Mouse (Mus musculus) intestine, embryonic 15.5 days (tissue): ENCODE measurements at regions not wholly inside any gene's neighbourhood (a gene's known extent, or its start where the extent isn't known, plus 50 kb on each side); places are given as distances from the start of the nearest gene placed in this dataset.

Experiments used
- ATAC-seq: fragments of 200-750 bp; cut with Nextera tagmentation; 2 replicates; pipeline ENCODE4 v1.8.0; 2017; ENCODE audit warnings: moderate TSS enrichment, moderate library complexity
- H3K27ac ChIP-seq: fragments of 300-500 bp; sonication (generic); 2 replicates; pipeline ENCODE4 v1.5.1; 2015; ENCODE audit warnings: mild to moderate bottlenecking, inconsistent platforms
- H3K27me3 ChIP-seq: fragments of 300-500 bp; sonication (generic); replicated peaks from 2 replicates; pipeline ENCODE4 v1.6.1; 2015; ENCODE audit warnings: inconsistent platforms
- H3K36me3 ChIP-seq: fragments of 300-500 bp; sonication (generic); 2 replicates; pipeline ENCODE4 v1.6.1; 2015; ENCODE audit warnings: inconsistent platforms
- H3K4me1 ChIP-seq: fragments of 300-500 bp; sonication (generic); replicated peaks from 2 replicates; pipeline ENCODE4 v1.6.1; 2015; ENCODE audit warnings: inconsistent platforms
- H3K4me2 ChIP-seq: fragments of 300-500 bp; sonication (generic); replicated peaks from 2 replicates; pipeline ENCODE4 v1.6.1; 2015; ENCODE audit warnings: mild to moderate bottlenecking, inconsistent platforms
- H3K4me3 ChIP-seq: fragments of 300-500 bp; sonication (generic); replicated peaks from 2 replicates; pipeline ENCODE4 v1.5.1; 2015; ENCODE audit warnings: inconsistent platforms
- H3K9ac ChIP-seq: fragments of 300-500 bp; sonication (generic); 2 replicates; pipeline ENCODE4 v1.6.1; 2015; ENCODE audit warnings: inconsistent platforms
- H3K9me3 ChIP-seq: fragments of 300-500 bp; sonication (generic); 2 replicates; pipeline ENCODE4 v1.6.1; 2016; ENCODE audit warnings: inconsistent platforms
- WGBS: fragments of 180-500 bp; shearing (Covaris S2); methylation state at CpG from one replicate; pipeline ENCODE4 v1.1.7; 2015; 5-methylcytosine and 5-hydroxymethylcytosine counted together

DNA sequence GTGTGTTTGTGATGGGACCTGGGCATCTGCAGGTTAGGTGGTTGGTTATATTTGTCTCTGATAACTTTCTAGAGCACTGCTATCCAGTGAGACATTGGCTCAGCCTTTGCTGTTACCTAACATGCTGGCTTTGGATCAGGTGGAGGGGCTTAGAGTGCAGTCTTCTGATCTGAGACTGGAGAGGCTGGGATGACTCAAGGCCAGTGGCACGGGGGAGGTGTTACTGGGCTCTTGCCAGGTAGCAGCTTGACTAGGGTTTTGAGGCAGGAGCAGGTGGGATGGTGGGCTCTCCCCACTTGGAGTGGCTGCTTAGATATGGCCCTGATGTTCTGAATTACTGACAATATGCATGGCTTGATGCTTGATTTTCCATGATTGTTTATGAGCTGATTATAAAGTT lies 236.0 kb downstream of the Zfp704 start:
- H3K4me3 ChIP-seq, result no peak overlapping the region
- H3K27me3 ChIP-seq, result no peaks in the 10 kb centered on the region
- no peaks in the 10 kb centered on the region for H3K9me3 ChIP-seq
- 71% methylated on average over 1 of the region's 1 CpGs for WGBS
- no peaks in the 10 kb centered on the region for H3K4me1 ChIP-seq
- no peak overlapping the region for H3K27ac ChIP-seq
- no peak overlapping the region for H3K4me2 ChIP-seq
- no peaks in the 10 kb centered on the region for H3K36me3 ChIP-seq
- ATAC-seq, result no peak
- H3K9ac ChIP-seq, result no peak overlapping the region

DNA sequence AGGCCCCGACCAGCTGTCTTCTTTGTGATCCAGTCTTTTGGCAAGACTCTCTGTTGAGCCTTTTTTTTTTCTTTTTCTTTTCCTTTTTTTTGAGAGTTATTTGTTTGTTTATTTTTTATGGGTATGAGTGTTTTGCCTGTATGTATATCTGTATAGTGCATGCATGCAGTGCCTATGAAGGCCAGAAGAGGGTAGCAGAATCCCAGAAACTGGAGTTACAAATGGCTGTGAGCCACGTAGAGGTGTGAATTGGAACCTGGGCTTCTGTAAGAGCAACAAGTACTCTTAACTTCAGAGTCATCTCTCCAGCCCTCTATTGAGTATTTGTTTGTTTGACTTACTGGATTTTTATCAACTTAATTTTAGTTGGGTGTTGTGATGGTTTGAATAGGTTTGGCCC lies 239.8 kb downstream of the Zfp704 start:
- 86% methylated on average over 2 of the region's 2 CpGs for WGBS
- H3K4me2 ChIP-seq, result no peak overlapping the region
- no peaks in the 10 kb centered on the region for H3K4me1 ChIP-seq
- H3K4me3 ChIP-seq, result no peak overlapping the region
- no peak overlapping the region for H3K9ac ChIP-seq
- H3K9me3 ChIP-seq, result no peaks in the 10 kb centered on the region
- no peaks in the 10 kb centered on the region for H3K36me3 ChIP-seq
- ATAC-seq, result no peak
- H3K27ac ChIP-seq, result no peak overlapping the region
- no peaks in the 10 kb centered on the region for H3K27me3 ChIP-seq

DNA sequence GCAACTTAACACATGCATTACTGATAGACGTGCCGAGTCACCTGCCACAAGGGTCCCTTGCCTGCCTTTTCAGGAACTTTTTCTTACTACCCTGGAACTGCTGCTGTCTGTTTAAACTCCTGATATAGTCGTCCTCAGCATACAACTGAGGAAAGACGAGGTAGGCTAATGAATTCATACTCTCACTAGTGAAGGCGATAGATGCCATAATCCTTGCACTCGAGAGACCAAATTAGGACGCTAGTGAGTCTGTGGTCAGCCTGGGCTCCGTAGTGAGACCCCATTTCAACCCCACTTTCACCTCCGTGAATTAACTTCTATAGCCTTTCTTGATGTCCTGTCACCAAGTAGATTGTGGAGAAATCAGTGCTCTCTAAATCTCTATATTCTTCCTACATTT lies 244.1 kb downstream of the Zfp704 start:
- Histone ChIP-seq H3K9ac (no peak overlapping the region), H3K4me2 (no peak overlapping the region), H3K27ac (no peak overlapping the region), H3K4me3 (no peak overlapping the region), H3K27me3 (no peaks in the 10 kb centered on the region), H3K36me3 (no peaks in the 10 kb centered on the region), H3K4me1 (no peaks in the 10 kb centered on the region), H3K9me3 (no peaks in the 10 kb centered on the region)
- WGBS, result 77% methylated on average over 9 of the region's 9 CpGs
- no peak for ATAC-seq

DNA sequence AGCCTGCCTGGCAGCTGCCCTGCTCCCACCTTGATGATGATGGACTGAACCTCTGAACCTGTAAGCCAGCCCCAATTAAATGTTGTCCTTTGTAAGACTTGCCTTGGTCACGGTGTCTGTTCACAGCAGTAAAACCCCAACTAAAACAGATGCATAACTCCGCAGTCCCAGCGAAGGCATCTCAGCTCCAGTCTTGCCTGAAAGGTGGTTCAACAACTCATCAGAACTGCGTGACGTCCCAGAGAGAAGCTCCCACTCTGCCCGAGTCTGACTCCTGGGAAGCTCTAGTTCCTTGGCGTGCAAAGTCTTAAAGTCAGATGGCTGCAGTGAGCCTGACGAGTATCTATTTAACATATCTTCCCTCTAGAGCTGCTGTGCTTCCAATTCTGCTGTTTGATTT lies 250.7 kb downstream of the Zfp704 start:
- ATAC-seq, result no peak
- no peak overlapping the region for H3K4me2 ChIP-seq
- H3K27ac ChIP-seq, result no peak overlapping the region
- 91% methylated on average over 8 of the region's 8 CpGs for WGBS
- H3K9me3 ChIP-seq, result no peaks in the 10 kb centered on the region
- no peaks in the 10 kb centered on the region for H3K4me1 ChIP-seq
- no peak overlapping the region for H3K9ac ChIP-seq
- H3K4me3 ChIP-seq, result no peak overlapping the region
- no peaks in the 10 kb centered on the region for H3K27me3 ChIP-seq
- no peaks in the 10 kb centered on the region for H3K36me3 ChIP-seq

DNA sequence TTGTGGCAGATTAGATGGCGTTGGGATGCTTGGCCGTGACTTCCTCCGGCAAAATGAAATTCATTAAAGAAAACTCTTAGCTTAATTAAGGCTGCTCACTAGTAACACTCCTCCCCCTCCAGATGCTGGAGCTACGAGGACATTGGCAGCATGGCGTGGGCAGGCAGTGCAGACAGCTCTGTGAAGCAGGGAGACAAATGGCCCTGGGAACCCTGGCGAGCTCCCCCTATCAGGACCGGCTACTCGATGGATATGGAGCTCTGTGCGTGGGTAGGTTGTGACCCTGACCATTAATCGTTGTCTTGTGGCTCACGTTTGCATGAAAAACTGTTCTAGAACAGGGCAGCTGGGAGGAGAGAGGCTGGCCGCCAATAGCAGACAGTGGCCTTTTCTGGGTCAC lies 251.8 kb downstream of the Zfp704 start:
- Histone ChIP-seq H3K36me3 (no peaks in the 10 kb centered on the region), H3K4me1 (no peaks in the 10 kb centered on the region)
- 52% methylated on average over 12 of the region's 12 CpGs for WGBS

DNA sequence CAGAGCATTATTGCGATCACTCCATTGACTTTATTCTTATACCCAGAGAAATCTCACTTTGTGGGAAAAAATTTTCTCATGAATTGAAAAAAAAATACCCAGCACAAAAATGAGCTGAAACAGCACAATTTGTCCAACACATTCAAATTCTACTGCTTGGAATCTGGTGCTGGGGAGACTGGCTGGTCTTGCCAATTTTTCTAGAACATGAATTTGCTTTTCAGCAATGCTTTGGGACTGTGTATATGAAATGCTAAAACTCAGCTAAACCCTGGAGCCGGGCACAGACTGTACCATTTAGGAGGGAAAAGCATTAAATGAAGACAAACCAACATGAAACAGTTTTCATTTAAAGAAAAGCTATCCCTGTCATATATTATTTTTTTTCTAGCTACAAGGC lies 252.2 kb downstream of the Zfp704 start:
- no peak overlapping the region for H3K4me2 ChIP-seq
- WGBS, result 88% methylated on average over 2 of the region's 2 CpGs

More for the DNA sequence above, 251.8 kb downstream of the Zfp704 start:
- H3K4me2 ChIP-seq, result no peak overlapping the region
- ATAC-seq, result no peak
- no peaks in the 10 kb centered on the region for H3K27me3 ChIP-seq
- H3K9me3 ChIP-seq, result no peaks in the 10 kb centered on the region
- H3K27ac ChIP-seq, result no peak overlapping the region
- no peak overlapping the region for H3K9ac ChIP-seq
- no peak overlapping the region for H3K4me3 ChIP-seq

DNA sequence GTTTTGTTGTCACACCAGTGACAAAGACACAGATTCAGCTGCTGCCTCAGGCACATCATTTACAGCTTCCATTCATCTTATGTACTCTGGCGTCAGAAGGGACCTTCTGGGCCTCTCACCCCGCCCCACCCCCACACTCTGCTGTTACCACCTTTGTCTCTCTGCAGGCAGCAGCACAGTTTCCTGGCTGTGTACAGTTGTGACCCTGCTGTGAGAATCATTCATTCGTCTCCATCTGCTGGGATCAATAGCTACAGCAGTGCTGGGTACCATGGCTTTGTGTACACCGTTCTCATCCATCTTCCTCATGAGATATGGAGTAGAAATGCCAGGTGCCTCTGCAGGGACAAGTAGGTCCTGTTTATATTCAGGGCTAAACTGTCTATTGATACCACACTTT lies 254.0 kb downstream of the Zfp704 start:
- H3K9ac ChIP-seq, result no peak overlapping the region
- H3K27ac ChIP-seq, result no peak overlapping the region
- 68% methylated on average over 4 of the region's 4 CpGs for WGBS
- H3K4me2 ChIP-seq, result no peak overlapping the region
- no peaks in the 10 kb centered on the region for H3K27me3 ChIP-seq
- H3K4me1 ChIP-seq, result no peaks in the 10 kb centered on the region
- no peaks in the 10 kb centered on the region for H3K36me3 ChIP-seq
- no peaks in the 10 kb centered on the region for H3K9me3 ChIP-seq
- H3K4me3 ChIP-seq, result no peak overlapping the region
- ATAC-seq, result no peak

More for the DNA sequence above, 252.2 kb downstream of the Zfp704 start:
- Histone ChIP-seq H3K27ac (no peak overlapping the region), H3K36me3 (no peaks in the 10 kb centered on the region), H3K4me1 (no peaks in the 10 kb centered on the region), H3K27me3 (no peaks in the 10 kb centered on the region), H3K9me3 (no peaks in the 10 kb centered on the region), H3K4me3 (no peak overlapping the region), H3K9ac (no peak overlapping the region)
- ATAC-seq, result no peak

DNA sequence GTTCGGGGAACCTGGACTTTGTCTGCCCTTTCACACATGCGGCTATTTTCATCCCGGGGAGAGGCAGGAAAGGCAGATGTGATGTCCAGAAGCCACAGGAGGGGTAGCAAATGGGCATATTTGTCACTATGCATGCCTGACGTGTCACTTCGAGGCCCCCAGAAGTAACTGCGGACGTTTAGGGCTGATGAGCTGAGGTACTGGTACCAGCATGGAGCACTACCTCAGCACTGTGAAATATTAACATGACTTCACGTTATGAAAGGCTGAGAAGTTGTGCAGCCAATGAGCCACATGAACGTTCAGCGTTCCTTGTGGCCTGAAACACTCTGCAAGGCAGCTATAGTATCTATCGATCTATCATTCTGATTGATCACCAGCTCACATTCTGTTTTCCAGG lies 255.1 kb downstream of the Zfp704 start:
- Histone ChIP-seq H3K9me3 (no peaks in the 10 kb centered on the region), H3K4me2 (no peak overlapping the region), H3K36me3 (no peaks in the 10 kb centered on the region), H3K4me1 (no peaks in the 10 kb centered on the region), H3K4me3 (no peak overlapping the region), H3K27me3 (no peaks in the 10 kb centered on the region), H3K27ac (no peak overlapping the region), H3K9ac (no peak overlapping the region)
- ATAC-seq, result no peak
- WGBS, result 72% methylated on average over 11 of the region's 11 CpGs

DNA sequence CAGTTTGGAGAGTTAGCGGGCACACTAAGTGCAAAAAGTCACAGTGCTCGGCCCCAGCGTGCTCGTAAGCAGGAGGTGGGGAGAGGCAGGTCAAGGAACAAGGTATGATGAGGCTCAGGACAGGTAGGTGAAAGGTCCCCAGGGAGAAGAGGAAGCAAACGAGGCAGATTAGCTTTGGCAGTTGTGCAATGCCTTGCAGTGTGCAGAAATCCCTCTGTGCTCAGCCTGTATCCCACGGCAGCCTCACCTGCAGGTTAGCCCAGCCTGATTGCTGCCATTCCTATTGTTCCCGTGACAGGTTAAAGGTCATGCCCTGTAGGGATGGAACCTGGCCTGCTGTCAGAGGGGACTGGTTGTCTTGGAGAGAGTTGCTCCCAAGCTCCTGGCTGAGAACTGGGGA lies 257.6 kb downstream of the Zfp704 start:
- Histone ChIP-seq H3K9ac (no peak overlapping the region), H3K36me3 (no peaks in the 10 kb centered on the region), H3K4me2 (no peak overlapping the region), H3K4me3 (no peak overlapping the region), H3K9me3 (no peaks in the 10 kb centered on the region), H3K4me1 (peaks cover 8% of the 10 kb centered on the region), H3K27ac (no peak overlapping the region), H3K27me3 (0 out of 2 replicates have a peak, but pooled peaks cover 6% of the 10 kb centered on the region)
- ATAC-seq, result peak; percentile 86
- WGBS, result 54% methylated on average over 7 of the region's 7 CpGs

DNA sequence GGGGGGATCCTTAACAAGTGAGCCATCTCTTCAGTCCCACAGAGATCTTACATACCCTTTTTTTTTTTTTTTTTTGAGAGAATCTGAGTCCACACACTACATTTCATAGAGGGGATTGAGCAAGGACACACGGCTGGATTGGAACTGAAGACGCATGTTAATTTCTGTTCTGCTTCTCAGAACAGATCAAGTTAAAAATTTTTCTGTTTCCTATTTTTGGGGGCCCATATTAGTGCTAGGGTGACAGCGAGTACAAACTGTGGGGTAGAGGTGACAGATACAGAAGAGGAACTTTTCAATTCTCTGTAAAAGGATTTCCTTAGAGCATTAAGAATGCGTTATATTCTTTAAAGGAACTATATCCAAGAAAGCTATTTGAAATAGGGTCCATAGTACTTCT lies 260.1 kb downstream of the Zfp704 start:
- Histone ChIP-seq H3K27me3 (0 out of 2 replicates have a peak, but pooled peaks cover 6% of the 10 kb centered on the region), H3K27ac (no peak overlapping the region), H3K36me3 (no peaks in the 10 kb centered on the region), H3K4me3 (no peak overlapping the region), H3K4me1 (peaks cover 8% of the 10 kb centered on the region), H3K9ac (no peak overlapping the region), H3K4me2 (no peak overlapping the region), H3K9me3 (no peaks in the 10 kb centered on the region)
- ATAC-seq, result no peak
- 92% methylated on average over 4 of the region's 4 CpGs for WGBS

DNA sequence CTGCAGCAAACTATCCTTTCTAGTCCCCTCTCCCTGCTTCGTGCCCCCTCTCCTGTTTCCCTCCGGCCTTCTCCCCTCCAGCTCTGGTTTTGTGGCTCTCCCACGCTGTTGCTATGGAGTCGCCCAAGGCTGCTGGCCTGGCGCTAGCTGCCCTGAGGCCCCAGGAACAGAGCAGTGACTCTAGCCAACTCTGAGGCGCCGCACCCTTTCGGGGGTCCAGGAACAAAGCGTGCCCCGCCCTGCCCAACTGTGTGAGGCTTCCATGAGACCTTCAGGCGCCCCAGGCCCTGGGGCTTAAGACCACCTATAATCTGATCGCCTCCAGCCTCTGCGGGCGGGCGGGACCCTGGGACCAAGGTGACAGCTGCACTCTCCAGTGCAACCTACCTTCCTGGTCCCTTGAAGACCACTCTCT lies 262.4 kb downstream of the Zfp704 start:
- Histone ChIP-seq H3K27ac (no peak overlapping the region), H3K27me3 (0 out of 2 replicates have a peak, but pooled peaks cover 6% of the 10 kb centered on the region), H3K4me1 (peaks cover 13% of the 10 kb centered on the region), H3K4me3 (peak overlapping the region; percentile 51), H3K9ac (peak overlapping the region; percentile 50; the same call in 1 of the 2 replicates), H3K9me3 (no peaks in the 10 kb centered on the region), H3K36me3 (no peaks in the 10 kb centered on the region), H3K4me2 (peak overlapping the region; percentile 98)
- peak; percentile 80 for ATAC-seq
- 6% methylated on average over 15 of the region's 15 CpGs for WGBS

DNA sequence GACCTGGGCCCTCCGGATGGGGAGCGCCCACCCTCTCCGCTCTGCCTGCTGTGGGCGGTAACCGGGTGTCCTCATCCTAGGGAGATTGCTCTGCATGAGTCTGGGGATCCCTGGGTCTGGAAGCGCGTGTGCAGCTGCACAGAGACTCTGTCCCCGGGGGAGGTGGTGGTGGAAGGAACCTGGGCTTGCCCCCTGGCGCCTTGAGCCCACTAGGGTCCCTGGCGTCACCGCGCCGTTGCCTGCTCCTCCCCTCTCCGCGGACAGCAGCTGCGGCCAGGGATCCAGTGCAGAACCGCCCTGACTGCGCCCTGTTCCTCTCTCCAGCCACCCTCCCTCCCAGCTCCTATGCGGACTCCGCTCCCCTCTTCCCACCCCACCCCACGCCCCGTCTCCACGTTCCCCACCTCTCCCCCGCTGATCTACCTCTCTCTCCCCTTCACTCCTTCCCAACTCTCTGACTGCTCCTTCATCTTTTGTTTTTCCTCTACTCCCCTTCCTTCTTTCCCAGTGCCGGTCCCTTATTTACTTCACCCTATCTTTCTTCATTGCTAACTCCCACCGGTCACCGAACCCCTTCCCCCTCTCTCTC lies 262.9 kb downstream of the Zfp704 start:
- H3K36me3 ChIP-seq, result no peaks in the 10 kb centered on the region
- no peak overlapping the region; the same call in 1 of the 2 replicates for H3K27ac ChIP-seq
- H3K4me3 ChIP-seq, result peak overlapping the region; percentile 51
- ATAC-seq, result peak; percentile 85
- H3K27me3 ChIP-seq, result 0 out of 2 replicates have a peak, but pooled peaks cover 6% of the 10 kb centered on the region
- 1% methylated on average over 27 of the region's 27 CpGs for WGBS
- no peaks in the 10 kb centered on the region for H3K9me3 ChIP-seq
- peak overlapping the region; percentile 98 for H3K4me2 ChIP-seq
- H3K4me1 ChIP-seq, result peaks cover 13% of the 10 kb centered on the region
- H3K9ac ChIP-seq, result peak overlapping the region; percentile 50

DNA sequence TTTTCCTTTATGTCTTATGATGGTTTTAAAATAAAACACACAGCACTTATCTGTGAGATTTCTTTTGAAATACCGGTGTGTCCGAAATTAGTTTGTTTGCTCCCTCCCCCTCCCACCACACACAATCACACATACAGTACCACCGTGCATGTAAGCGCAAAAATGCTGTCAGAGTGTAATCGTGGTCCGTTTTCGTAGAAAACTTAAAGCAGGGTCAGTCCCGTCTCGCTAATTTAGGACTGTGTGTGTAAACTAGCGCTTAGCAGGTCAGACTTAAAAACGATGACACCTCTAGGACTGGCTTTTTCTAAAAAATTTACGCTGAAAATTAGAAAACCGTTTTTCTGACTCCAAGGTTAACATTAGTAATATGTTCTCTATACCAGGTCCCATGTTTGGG lies 263.5 kb downstream of the Zfp704 start:
- Histone ChIP-seq H3K9me3 (no peaks in the 10 kb centered on the region), H3K36me3 (no peaks in the 10 kb centered on the region), H3K4me2 (peak overlapping the region; percentile 98), H3K9ac (no peak overlapping the region), H3K27me3 (0 out of 2 replicates have a peak, but pooled peaks cover 6% of the 10 kb centered on the region), H3K27ac (no peak overlapping the region), H3K4me1 (peaks cover 13% of the 10 kb centered on the region), H3K4me3 (peak overlapping the region; percentile 51; the same call in 1 of the 2 replicates)
- WGBS, result 14% methylated on average over 13 of the region's 13 CpGs
- no peak for ATAC-seq
